Mouse (Mus musculus) forebrain, embryonic 10.5 days (tissue): Measurements from ENCODE around the gene Epc2. TPM values are rescaled to one million over a fixed set of nuclear protein-coding genes. Genes with fewer than 3 reads are reported as not detected.
A peak's percentile ranks its signal among the peaks of the same experiment; 100 is the strongest.

Experiments used
- DNase-seq: peaks from one replicate; pipeline ENCODE4 v3.0.0-alpha.2; 2017; ENCODE audit warnings: low spot score; ENCODE audit errors: extremely low spot score
- H3K27ac ChIP-seq: fragments of 300-500 bp; sonication (generic); 2 replicates; pipeline ENCODE4 v1.5.1; 2016; ENCODE audit warnings: mild to moderate bottlenecking
- H3K27me3 ChIP-seq: fragments of 300-500 bp; sonication (generic); 2 replicates; pipeline ENCODE4 v1.6.1; 2016; ENCODE audit warnings: mild to moderate bottlenecking; ENCODE audit not compliant: poor library complexity, severe bottlenecking
- H3K36me3 ChIP-seq: fragments of 300-500 bp; sonication (generic); replicated peaks from 2 replicates; pipeline ENCODE4 v1.6.1; 2016; ENCODE audit warnings: mild to moderate bottlenecking, moderate library complexity
- H3K4me1 ChIP-seq: fragments of 300-500 bp; sonication (generic); 2 replicates; pipeline ENCODE4 v1.6.1; 2016
- H3K4me3 ChIP-seq: fragments of 300-500 bp; sonication (generic); 2 replicates; pipeline ENCODE4 v1.5.1; 2016; ENCODE audit warnings: mild to moderate bottlenecking, moderate library complexity
- H3K9me3 ChIP-seq: fragments of 300-500 bp; sonication (generic); 2 replicates; pipeline ENCODE4 v1.6.1; 2016; ENCODE audit warnings: mild to moderate bottlenecking, moderate library complexity
- WGBS: fragments of 180-500 bp; shearing (Covaris S2); methylation state at CpG from one replicate; pipeline ENCODE4 v1.1.7; 2016; 5-methylcytosine and 5-hydroxymethylcytosine counted together
- polyA plus RNA-seq: library from polyadenylated mRNA; unstranded; fragments of >200 nt; fragmentation: Nextera tagmentation; extraction: Ambion mirVana; gene quantifications from 2 replicates; pipeline ENCODE4 v1.2.1, GENCODE M21; 2016

Epc2 gene
- polyA plus RNA-seq = 6.5 and 8.6 TPM in 2 replicates

DNA sequence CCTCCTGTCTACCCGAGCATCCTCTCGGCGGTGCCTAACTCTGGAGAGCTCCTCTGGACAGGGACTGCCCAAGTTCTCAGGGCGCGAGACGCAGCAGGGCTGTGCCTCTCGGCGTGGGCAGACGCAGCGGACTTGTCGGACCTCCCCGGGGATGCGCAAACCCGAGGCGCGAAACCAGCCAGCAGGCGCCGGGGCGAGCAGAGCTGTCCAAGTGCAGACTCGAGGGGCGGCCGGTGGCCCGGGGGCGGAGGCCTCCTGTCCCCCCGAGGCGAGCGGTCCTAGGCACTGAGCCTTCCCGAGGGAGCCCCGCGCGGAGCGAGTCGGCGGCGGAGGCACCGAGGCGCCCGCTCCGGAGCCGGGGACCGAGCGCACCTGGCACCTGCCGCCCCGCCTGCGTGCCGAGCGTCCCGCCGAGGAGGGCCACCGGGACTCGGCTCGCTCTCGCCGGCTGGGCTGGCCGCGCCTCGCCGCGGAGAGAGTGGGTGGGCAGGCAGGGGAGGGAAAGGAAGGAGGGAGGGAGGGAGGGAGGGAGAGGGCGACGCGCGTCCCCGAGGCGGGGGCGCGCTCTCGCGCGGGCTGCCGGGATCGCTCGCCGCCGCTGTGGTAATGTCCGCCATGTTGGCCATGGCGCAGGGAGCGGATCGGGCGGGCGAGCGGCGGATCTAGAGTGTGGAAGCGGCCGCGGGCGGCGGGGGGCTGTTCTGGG lies at the start of gene Epc2:
Epc2 (plus strand) TSS at position 556 of the 706 bp plus-strand sequence.
- H3K27me3 ChIP-seq = peaks cover 3% of the 10 kb centered on the region
- under 1% methylated on average over 73 of the region's 88 CpGs for WGBS
- peak; percentile 91 for DNase-seq
- peak within 1 kb of the TSS; percentile 97 for H3K4me3 ChIP-seq
- H3K27ac ChIP-seq = peak within 1 kb of the TSS; percentile 100
- no peaks in the 10 kb centered on the region for H3K9me3 ChIP-seq
- no peaks in the 10 kb centered on the region for H3K36me3 ChIP-seq
- H3K4me1 ChIP-seq = peaks cover 56% of the 10 kb centered on the region

DNA sequence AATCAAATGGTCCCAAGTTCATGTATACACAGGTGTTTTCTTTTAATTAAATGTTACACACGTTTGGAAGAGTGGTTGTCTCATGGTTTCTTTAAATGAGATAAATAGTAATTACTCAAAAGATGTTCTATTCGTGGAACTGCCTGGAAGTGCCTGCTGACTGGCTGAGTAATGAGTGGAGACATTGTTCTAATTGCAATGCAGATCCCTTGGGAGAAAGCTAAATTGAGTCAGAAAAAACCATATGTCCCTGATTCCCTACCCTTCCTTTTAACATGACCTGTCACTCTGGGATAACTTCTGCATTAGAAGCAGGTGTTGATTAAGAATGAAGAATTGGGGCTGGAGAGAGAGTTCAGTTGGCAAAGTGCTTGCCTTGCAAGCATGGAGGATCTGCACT lies 45.3 kb upstream of the Epc2 start:
- Histone ChIP-seq H3K4me3 (no peak overlapping the region), H3K4me1 (peaks cover 5% of the 10 kb centered on the region; the same call in 1 of the 2 replicates), H3K9me3 (no peaks in the 10 kb centered on the region), H3K27me3 (no peaks in the 10 kb centered on the region), H3K27ac (no peak overlapping the region), H3K36me3 (no peaks in the 10 kb centered on the region)
- no peak for DNase-seq
- 44% methylated on average over 2 of the region's 2 CpGs for WGBS

GRCm38 (mm10) chr2:49411685-49412084 lies 39.6 kb upstream of the Epc2 start:
- Histone ChIP-seq H3K4me3 (no peak overlapping the region), H3K4me1 (no peaks in the 10 kb centered on the region), H3K27ac (no peak overlapping the region), H3K9me3 (no peaks in the 10 kb centered on the region), H3K27me3 (no peaks in the 10 kb centered on the region), H3K36me3 (no peaks in the 10 kb centered on the region)
- no peak for DNase-seq
- WGBS = 83% methylated on average over 5 of the region's 5 CpGs

GRCm38 (mm10) chr2:49412576-49412975 lies 38.7 kb upstream of the Epc2 start:
- H3K9me3 ChIP-seq = no peaks in the 10 kb centered on the region
- no peak overlapping the region for H3K4me3 ChIP-seq
- no peaks in the 10 kb centered on the region for H3K27me3 ChIP-seq
- no peak overlapping the region for H3K27ac ChIP-seq
- WGBS = 85% methylated on average over 6 of the region's 6 CpGs
- H3K36me3 ChIP-seq = no peaks in the 10 kb centered on the region
- H3K4me1 ChIP-seq = no peaks in the 10 kb centered on the region
- DNase-seq = no peak

DNA sequence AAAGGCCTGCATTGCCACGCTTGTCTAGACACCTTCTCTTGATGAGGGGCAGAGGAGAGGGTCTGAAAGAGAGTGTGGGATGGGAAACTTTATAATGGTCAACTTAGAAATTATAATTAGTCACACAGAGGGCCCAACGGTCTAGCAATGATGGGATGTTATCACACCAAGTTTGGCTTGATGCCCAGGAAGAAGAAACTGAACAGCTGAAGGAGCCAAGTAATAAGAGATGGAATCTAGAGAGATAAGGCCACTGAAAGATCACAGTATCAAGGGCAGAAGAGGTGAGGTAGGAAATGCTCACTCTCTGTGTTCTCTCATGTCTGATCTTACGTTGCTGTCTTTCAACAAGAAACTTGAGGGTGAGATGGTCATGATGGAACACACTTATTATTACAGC lies 35.4 kb upstream of the Epc2 start:
- no peak for DNase-seq
- 87% methylated on average over 3 of the region's 3 CpGs for WGBS
- H3K4me1 ChIP-seq = no peaks in the 10 kb centered on the region
- no peak overlapping the region for H3K27ac ChIP-seq
- H3K27me3 ChIP-seq = no peaks in the 10 kb centered on the region
- no peaks in the 10 kb centered on the region for H3K36me3 ChIP-seq
- H3K4me3 ChIP-seq = no peak overlapping the region
- H3K9me3 ChIP-seq = no peaks in the 10 kb centered on the region

GRCm38 (mm10) chr2:49417018-49417604 lies 34.2 kb upstream of the Epc2 start:
- H3K9me3 ChIP-seq = no peaks in the 10 kb centered on the region
- WGBS = 85% methylated on average over 10 of the region's 10 CpGs
- no peak for DNase-seq
- no peak overlapping the region for H3K4me3 ChIP-seq
- no peak overlapping the region for H3K27ac ChIP-seq
- H3K36me3 ChIP-seq = no peaks in the 10 kb centered on the region
- no peaks in the 10 kb centered on the region for H3K4me1 ChIP-seq
- H3K27me3 ChIP-seq = no peaks in the 10 kb centered on the region

GRCm38 (mm10) chr2:49420396-49420795 lies 30.9 kb upstream of the Epc2 start:
- H3K36me3 ChIP-seq = no peaks in the 10 kb centered on the region
- H3K4me1 ChIP-seq = no peaks in the 10 kb centered on the region
- H3K4me3 ChIP-seq = no peak overlapping the region
- H3K9me3 ChIP-seq = no peaks in the 10 kb centered on the region
- no peak for DNase-seq
- H3K27ac ChIP-seq = no peak overlapping the region
- H3K27me3 ChIP-seq = no peaks in the 10 kb centered on the region
- WGBS = 88% methylated on average over 3 of the region's 3 CpGs

DNA sequence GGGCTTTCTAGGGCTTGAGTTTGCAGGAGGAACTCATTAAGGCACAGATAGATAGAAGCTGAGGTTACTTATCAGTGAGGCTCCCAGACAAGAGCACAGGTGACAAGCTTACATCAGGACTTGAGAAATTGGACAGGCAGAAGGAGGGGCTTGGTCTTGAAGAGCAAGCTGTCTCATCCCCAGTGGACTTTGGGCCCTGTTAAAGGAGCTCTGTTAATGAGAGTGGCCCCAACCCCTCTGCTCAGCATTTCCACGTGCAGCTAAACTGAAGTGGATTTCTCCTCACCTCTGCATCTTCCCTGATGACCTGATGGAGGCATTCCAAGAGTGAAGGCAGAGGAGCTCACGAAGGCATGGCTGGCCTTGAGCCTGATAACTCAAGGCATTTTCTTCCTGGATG lies 27.4 kb upstream of the Epc2 start:
- H3K27me3 ChIP-seq = no peaks in the 10 kb centered on the region
- H3K4me1 ChIP-seq = no peaks in the 10 kb centered on the region
- no peak overlapping the region for H3K27ac ChIP-seq
- no peaks in the 10 kb centered on the region for H3K36me3 ChIP-seq
- WGBS = 70% methylated on average over 2 of the region's 2 CpGs
- H3K4me3 ChIP-seq = no peak overlapping the region
- H3K9me3 ChIP-seq = no peaks in the 10 kb centered on the region
- no peak for DNase-seq

DNA sequence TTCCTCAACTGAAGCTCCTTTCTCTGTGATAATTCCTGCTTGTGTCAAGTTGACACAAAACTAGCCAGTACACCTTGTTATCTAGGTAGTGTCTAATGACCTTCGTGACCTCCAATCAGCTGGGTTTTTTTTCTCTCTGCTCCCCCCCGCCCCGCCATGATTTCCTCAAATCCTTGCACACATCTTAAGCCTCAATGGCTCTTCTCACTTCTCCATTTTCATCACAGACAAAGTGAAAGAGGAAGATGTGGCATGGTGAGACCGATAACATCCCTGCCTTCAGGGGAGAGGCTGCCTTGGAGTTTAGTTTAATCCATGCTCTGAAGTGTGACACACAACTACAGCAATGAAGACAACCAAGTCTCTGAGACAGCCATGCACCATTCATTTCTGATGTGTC lies 26.5 kb upstream of the Epc2 start:
- 78% methylated on average over 4 of the region's 4 CpGs for WGBS
- Histone ChIP-seq H3K9me3 (no peaks in the 10 kb centered on the region), H3K36me3 (no peaks in the 10 kb centered on the region), H3K27me3 (no peaks in the 10 kb centered on the region), H3K4me3 (no peak overlapping the region), H3K27ac (no peak overlapping the region), H3K4me1 (no peaks in the 10 kb centered on the region)
- DNase-seq = no peak

- DNase-seq = no peak
- WGBS = 91% methylated on average over 10 of the region's 10 CpGs
- no peaks in the 10 kb centered on the region for H3K36me3 ChIP-seq
These were observed 25.1 kb upstream of the Epc2 start for GRCm38 (mm10) chr2:49426175-49426574.

DNA sequence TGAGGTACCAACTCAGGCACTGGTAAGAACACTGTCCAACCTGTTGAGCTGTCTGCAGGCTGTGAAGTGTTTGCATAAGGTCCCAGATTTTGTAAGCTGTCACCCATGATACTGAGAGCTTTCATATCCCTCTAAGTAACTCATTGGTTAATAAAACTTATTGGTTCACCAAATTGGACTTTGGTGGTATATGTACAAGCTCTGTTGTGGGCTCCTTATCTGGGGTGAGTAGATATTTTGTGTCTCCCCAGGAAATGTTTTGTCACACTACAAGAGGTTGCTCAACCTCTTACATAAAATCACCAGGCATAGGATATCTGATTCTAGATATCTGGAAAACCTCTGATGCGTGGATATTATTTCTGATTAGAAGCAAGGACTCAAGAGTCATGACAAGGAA lies 20.3 kb upstream of the Epc2 start:
- no peak for DNase-seq

More at GRCm38 (mm10) chr2:49426175-49426574, 25.1 kb upstream of the Epc2 start:
- Histone ChIP-seq H3K4me3 (no peak overlapping the region), H3K4me1 (no peaks in the 10 kb centered on the region), H3K27ac (no peak overlapping the region), H3K27me3 (no peaks in the 10 kb centered on the region), H3K9me3 (no peaks in the 10 kb centered on the region)

GRCm38 (mm10) chr2:49433211-49433610 lies 18.1 kb upstream of the Epc2 start:
- Histone ChIP-seq H3K4me3 (no peak overlapping the region), H3K4me1 (no peaks in the 10 kb centered on the region), H3K36me3 (no peaks in the 10 kb centered on the region), H3K9me3 (no peaks in the 10 kb centered on the region), H3K27ac (no peak overlapping the region), H3K27me3 (no peaks in the 10 kb centered on the region)
- no peak for DNase-seq
- WGBS = 89% methylated on average over 9 of the region's 9 CpGs

More for the DNA sequence above, 20.3 kb upstream of the Epc2 start:
- no peaks in the 10 kb centered on the region for H3K36me3 ChIP-seq
- WGBS = 91% methylated on average over 1 of the region's 1 CpGs
- no peak overlapping the region for H3K27ac ChIP-seq
- H3K4me3 ChIP-seq = no peak overlapping the region
- no peaks in the 10 kb centered on the region for H3K9me3 ChIP-seq
- no peaks in the 10 kb centered on the region for H3K27me3 ChIP-seq
- no peaks in the 10 kb centered on the region for H3K4me1 ChIP-seq

- Histone ChIP-seq H3K36me3 (no peaks in the 10 kb centered on the region), H3K4me1 (peaks cover 47% of the 10 kb centered on the region), H3K27me3 (peaks cover 3% of the 10 kb centered on the region), H3K9me3 (no peaks in the 10 kb centered on the region), H3K27ac (no peak overlapping the region), H3K4me3 (no peak overlapping the region)
- 79% methylated on average over 2 of the region's 2 CpGs for WGBS
- DNase-seq = no peak
These were observed 5.0 kb upstream of the Epc2 start for GRCm38 (mm10) chr2:49446238-49446637.
